Mouse (Mus musculus) bone marrow, adult 2 months (tissue): Measurements from ENCODE around the gene Dpp9.

Experiments
- CTCF ChIP-seq: fragments of 200-500 bp; IDR thresholded peaks from 2 replicates; pipeline ENCODE4 v1.5.1; 2011; ENCODE audit warnings: low read length, control low read depth; ENCODE audit not compliant: control insufficient read depth, insufficient read depth
- POLR2A ChIP-seq: fragments of 200-500 bp; IDR thresholded peaks from 2 replicates; pipeline ENCODE4 v1.6.1; 2011; ENCODE audit warnings: low read depth, mild to moderate bottlenecking, control low read depth, low read length, borderline replicate concordance; ENCODE audit not compliant: control insufficient read depth

DNA sequence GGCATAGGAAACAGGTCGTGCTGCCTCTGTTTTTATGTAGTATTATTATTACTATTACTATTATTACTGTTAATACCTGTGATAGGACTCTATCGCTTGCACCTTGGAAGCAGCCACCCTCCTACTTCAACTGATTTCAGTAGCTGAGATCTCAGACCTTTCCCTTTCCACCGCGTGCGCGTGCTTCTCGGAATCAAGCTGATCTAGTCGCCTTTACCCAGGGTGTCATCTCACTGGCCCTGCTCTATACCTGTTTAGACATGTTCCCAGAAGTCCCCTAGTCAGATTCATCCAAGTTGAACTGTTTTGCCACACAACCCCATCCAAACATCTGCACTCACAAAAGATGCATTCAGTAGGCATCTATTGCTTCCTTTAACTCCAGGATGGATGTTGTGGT is 14.7 kb upstream of the Dpp9 start:
- TF ChIP-seq CTCF (no peak), POLR2A (no peak)
